Mouse (Mus musculus): Measurements from ENCODE around the gene Olfr548-ps1. TPM values are rescaled to one million over a fixed set of nuclear protein-coding genes. Genes with fewer than 3 reads are reported as not detected.
A peak's percentile ranks its signal among the peaks of the same experiment; 100 is the strongest.

Olfr548-ps1 gene
- polyA plus RNA-seq, 1 experiment, result not detected

GRCm38 (mm10) chr7:102553279-102553678 is 12.6 kb downstream of the Olfr548-ps1 start:
- no peak for TF ChIP-seq CTCF (IDR thresholded peaks at IDR 0.05; ENCODE audit: control insufficient read depth, insufficient read depth, low read length)
- no peak for TF ChIP-seq POLR2A (IDR thresholded peaks at IDR 0.05; ENCODE audit: borderline replicate concordance, control insufficient read depth, low read depth, low read length)
- H3K4me1 ChIP-seq (ENCODE audit: control insufficient read depth, insufficient read depth, low read length), result no peaks in the 10 kb centered on the region; the same call in 1 of the 2 replicates
- no peak overlapping the region for H3K27ac ChIP-seq (ENCODE audit: control insufficient read depth, insufficient read depth, low read depth, low read length, poor library complexity)
- WGBS, result 33% methylated on average over 3 of the region's 3 CpGs
- no peak overlapping the region for H3K4me3 ChIP-seq (replicated peaks; ENCODE audit: control insufficient read depth, low read depth, low read length)

- Histone ChIP-seq H3K27ac (ENCODE audit: control insufficient read depth, insufficient read depth, low read depth, low read length, poor library complexity) (peak within 1 kb of the TSS; percentile 65), H3K4me1 (ENCODE audit: control insufficient read depth, insufficient read depth, low read length) (no peaks in the 10 kb centered on the region; the same call in 1 of the 2 replicates), H3K4me3 (replicated peaks; ENCODE audit: control insufficient read depth, low read depth, low read length) (peak within 1 kb of the TSS; percentile 88)
- WGBS, result 4% methylated on average over 10 of the region's 10 CpGs
- TF ChIP-seq CTCF (IDR thresholded peaks at IDR 0.05; ENCODE audit: control insufficient read depth, insufficient read depth, low read length) (no peak), POLR2A (IDR thresholded peaks at IDR 0.05; ENCODE audit: borderline replicate concordance, control insufficient read depth, low read depth, low read length) (no peak)
Observed at GRCm38 (mm10) chr7:102564999-102565997, 24.6 kb downstream of the Olfr548-ps1 start, which contains the start of gene Trim21. Gene Trim21, minus strand, starts transcription at chr7:102565486.

- Histone ChIP-seq H3K27ac (ENCODE audit: control insufficient read depth, insufficient read depth, low read depth, low read length, poor library complexity) (no peak overlapping the region), H3K4me1 (ENCODE audit: control insufficient read depth, insufficient read depth, low read length) (no peaks in the 10 kb centered on the region; the same call in 1 of the 2 replicates), H3K4me3 (replicated peaks; ENCODE audit: control insufficient read depth, low read depth, low read length) (no peak overlapping the region)
- TF ChIP-seq POLR2A (IDR thresholded peaks at IDR 0.05; ENCODE audit: borderline replicate concordance, control insufficient read depth, low read depth, low read length), result no peak
- no peak for TF ChIP-seq CTCF (IDR thresholded peaks at IDR 0.05; ENCODE audit: control insufficient read depth, insufficient read depth, low read length)
- WGBS, result 68% methylated on average over 4 of the region's 4 CpGs
Observed at GRCm38 (mm10) chr7:102566219-102566618, 25.5 kb downstream of the Olfr548-ps1 start.

- no peak within 1 kb of the TSS for H3K27ac ChIP-seq (ENCODE audit: control insufficient read depth, insufficient read depth, low read depth, low read length, poor library complexity)
- H3K4me3 ChIP-seq (replicated peaks; ENCODE audit: control insufficient read depth, low read depth, low read length), result no peak within 1 kb of the TSS
- H3K4me1 ChIP-seq (ENCODE audit: control insufficient read depth, insufficient read depth, low read length), result no peaks in the 10 kb centered on the region; the same call in 1 of the 2 replicates
- no peak for TF ChIP-seq CTCF (IDR thresholded peaks at IDR 0.05; ENCODE audit: control insufficient read depth, insufficient read depth, low read length)
- TF ChIP-seq POLR2A (IDR thresholded peaks at IDR 0.05; ENCODE audit: borderline replicate concordance, control insufficient read depth, low read depth, low read length), result no peak
- 88% methylated on average over 8 of the region's 8 CpGs for WGBS
Observed at GRCm38 (mm10) chr7:102571142-102571541, 30.4 kb downstream of the Olfr548-ps1 start, which contains the start of gene Olfr550. Gene Olfr550, plus strand, starts transcription at chr7:102571442.

- no peak for TF ChIP-seq POLR2A (IDR thresholded peaks at IDR 0.05; ENCODE audit: borderline replicate concordance, control insufficient read depth, low read depth, low read length)
- TF ChIP-seq CTCF (IDR thresholded peaks at IDR 0.05; ENCODE audit: control insufficient read depth, insufficient read depth, low read length), result no peak
- Histone ChIP-seq H3K27ac (ENCODE audit: control insufficient read depth, insufficient read depth, low read depth, low read length, poor library complexity) (no peak overlapping the region), H3K4me1 (ENCODE audit: control insufficient read depth, insufficient read depth, low read length) (no peaks in the 10 kb centered on the region; the same call in 1 of the 2 replicates), H3K4me3 (replicated peaks; ENCODE audit: control insufficient read depth, low read depth, low read length) (no peak overlapping the region)
- 73% methylated on average over 3 of the region's 3 CpGs for WGBS
Observed at GRCm38 (mm10) chr7:102573174-102573830, 32.6 kb downstream of the Olfr548-ps1 start.

- 2% methylated on average over 6 of the region's 6 CpGs for WGBS
- TF ChIP-seq POLR2A (IDR thresholded peaks at IDR 0.05; ENCODE audit: borderline replicate concordance, control insufficient read depth, low read depth, low read length) (no peak), CTCF (IDR thresholded peaks at IDR 0.05; ENCODE audit: control insufficient read depth, insufficient read depth, low read length) (no peak)
Observed at GRCm38 (mm10) chr7:102575998-102576397, 35.3 kb downstream of the Olfr548-ps1 start.

GRCm38 (mm10) chr7:102591786-102592185 is 51.1 kb downstream of the Olfr548-ps1 start, which contains the start of gene Olfr551:
Gene Olfr551, minus strand, starts transcription at chr7:102591886.
- 81% methylated on average over 3 of the region's 3 CpGs for WGBS
- Histone ChIP-seq H3K27ac (ENCODE audit: control insufficient read depth, insufficient read depth, low read depth, low read length, poor library complexity) (no peak within 1 kb of the TSS), H3K4me1 (ENCODE audit: control insufficient read depth, insufficient read depth, low read length) (no peaks in the 10 kb centered on the region), H3K4me3 (replicated peaks; ENCODE audit: control insufficient read depth, low read depth, low read length) (no peak within 1 kb of the TSS)
- TF ChIP-seq POLR2A (IDR thresholded peaks at IDR 0.05; ENCODE audit: borderline replicate concordance, control insufficient read depth, low read depth, low read length), result no peak
- TF ChIP-seq CTCF (IDR thresholded peaks at IDR 0.05; ENCODE audit: control insufficient read depth, insufficient read depth, low read length), result no peak

More at GRCm38 (mm10) chr7:102575998-102576397, 35.3 kb downstream of the Olfr548-ps1 start:
- H3K27ac ChIP-seq (ENCODE audit: control insufficient read depth, insufficient read depth, low read depth, low read length, poor library complexity), result no peak overlapping the region
- H3K4me3 ChIP-seq (replicated peaks; ENCODE audit: control insufficient read depth, low read depth, low read length), result no peak overlapping the region
- no peaks in the 10 kb centered on the region; the same call in 1 of the 2 replicates for H3K4me1 ChIP-seq (ENCODE audit: control insufficient read depth, insufficient read depth, low read length)

Other genes with a start within 250 kb of the Olfr548-ps1 start
- gene Rrm1, start 99.2 kb upstream of the Olfr548-ps1 start, polyA plus RNA-seq (2011; ENCODE audit: insufficient read depth, insufficient read length, low replicate concordance, missing spikeins), result 151 and 245 TPM in 2 replicates
- not detected in 2 replicates for gene Olfr543, start 59.2 kb upstream of the Olfr548-ps1 start, polyA plus RNA-seq (2011; ENCODE audit: insufficient read depth, insufficient read length, low replicate concordance, missing spikeins)
- gene Olfr544, start 52.6 kb upstream of the Olfr548-ps1 start, polyA plus RNA-seq (2011; ENCODE audit: insufficient read depth, insufficient read length, low replicate concordance, missing spikeins), result not detected in 2 replicates
- gene Olfr545, start 41.3 kb upstream of the Olfr548-ps1 start, polyA plus RNA-seq (2011; ENCODE audit: insufficient read depth, insufficient read length, low replicate concordance, missing spikeins), result not detected in 2 replicates
- not detected in 2 replicates for gene Olfr547, start 6.1 kb upstream of the Olfr548-ps1 start, polyA plus RNA-seq (2011; ENCODE audit: insufficient read depth, insufficient read length, low replicate concordance, missing spikeins)
- gene Olfr549, start 9.0 kb downstream of the Olfr548-ps1 start, polyA plus RNA-seq (2011; ENCODE audit: insufficient read depth, insufficient read length, low replicate concordance, missing spikeins), result not detected in 2 replicates
- 9.0 and 11.8 TPM in 2 replicates for gene Trim21, start 24.6 kb downstream of the Olfr548-ps1 start, polyA plus RNA-seq (2011; ENCODE audit: insufficient read depth, insufficient read length, low replicate concordance, missing spikeins)
- not detected in 2 replicates for gene Olfr550, start 30.5 kb downstream of the Olfr548-ps1 start, polyA plus RNA-seq (2011; ENCODE audit: insufficient read depth, insufficient read length, low replicate concordance, missing spikeins)
- gene Olfr551, start 51.0 kb downstream of the Olfr548-ps1 start, polyA plus RNA-seq (2011; ENCODE audit: insufficient read depth, insufficient read length, low replicate concordance, missing spikeins), result not detected in 2 replicates
- not detected in 2 replicates for gene Olfr552, start 56.9 kb downstream of the Olfr548-ps1 start, polyA plus RNA-seq (2011; ENCODE audit: insufficient read depth, insufficient read length, low replicate concordance, missing spikeins)
- gene Olfr553, start 77.3 kb downstream of the Olfr548-ps1 start, polyA plus RNA-seq (2011; ENCODE audit: insufficient read depth, insufficient read length, low replicate concordance, missing spikeins), result not detected in 2 replicates
- gene Olfr554, start 97.5 kb downstream of the Olfr548-ps1 start, polyA plus RNA-seq (2011; ENCODE audit: insufficient read depth, insufficient read length, low replicate concordance, missing spikeins), result 0.90 TPM in 1 of 2 replicates, not detected in the other
- not detected in 2 replicates for gene Olfr555, start 117.9 kb downstream of the Olfr548-ps1 start, polyA plus RNA-seq (2011; ENCODE audit: insufficient read depth, insufficient read length, low replicate concordance, missing spikeins)
- gene Olfr556, start 124.0 kb downstream of the Olfr548-ps1 start, polyA plus RNA-seq (2011; ENCODE audit: insufficient read depth, insufficient read length, low replicate concordance, missing spikeins), result not detected in 2 replicates
- gene Trim68, start 146.4 kb downstream of the Olfr548-ps1 start, polyA plus RNA-seq (2011; ENCODE audit: insufficient read depth, insufficient read length, low replicate concordance, missing spikeins), result 2.1 and 3.7 TPM in 2 replicates
- not detected in 2 replicates for gene Olfr557, start 155.0 kb downstream of the Olfr548-ps1 start, polyA plus RNA-seq (2011; ENCODE audit: insufficient read depth, insufficient read length, low replicate concordance, missing spikeins)
- gene Olfr558, start 161.3 kb downstream of the Olfr548-ps1 start, polyA plus RNA-seq (2011; ENCODE audit: insufficient read depth, insufficient read length, low replicate concordance, missing spikeins), result not detected in 2 replicates
- not detected in 2 replicates for gene Olfr33, start 178.2 kb downstream of the Olfr548-ps1 start, polyA plus RNA-seq (2011; ENCODE audit: insufficient read depth, insufficient read length, low replicate concordance, missing spikeins)
- gene Olfr559, start 186.6 kb downstream of the Olfr548-ps1 start, polyA plus RNA-seq (2011; ENCODE audit: insufficient read depth, insufficient read length, low replicate concordance, missing spikeins), result not detected in 2 replicates
- not detected in 2 replicates for gene Olfr560, start 218.5 kb downstream of the Olfr548-ps1 start, polyA plus RNA-seq (2011; ENCODE audit: insufficient read depth, insufficient read length, low replicate concordance, missing spikeins)
- 0.29 TPM in 1 of 2 replicates, not detected in the other for gene Olfr78, start 218.6 kb downstream of the Olfr548-ps1 start, polyA plus RNA-seq (2011; ENCODE audit: insufficient read depth, insufficient read length, low replicate concordance, missing spikeins)
- gene Olfr561, start 230.3 kb downstream of the Olfr548-ps1 start, polyA plus RNA-seq (2011; ENCODE audit: insufficient read depth, insufficient read length, low replicate concordance, missing spikeins), result not detected in 2 replicates

Measured in bone marrow, adult 2 months (tissue).